Mouse (Mus musculus): ENCODE results near the gene 1700030K09Rik.

Gene 1700030K09Rik

DNA sequence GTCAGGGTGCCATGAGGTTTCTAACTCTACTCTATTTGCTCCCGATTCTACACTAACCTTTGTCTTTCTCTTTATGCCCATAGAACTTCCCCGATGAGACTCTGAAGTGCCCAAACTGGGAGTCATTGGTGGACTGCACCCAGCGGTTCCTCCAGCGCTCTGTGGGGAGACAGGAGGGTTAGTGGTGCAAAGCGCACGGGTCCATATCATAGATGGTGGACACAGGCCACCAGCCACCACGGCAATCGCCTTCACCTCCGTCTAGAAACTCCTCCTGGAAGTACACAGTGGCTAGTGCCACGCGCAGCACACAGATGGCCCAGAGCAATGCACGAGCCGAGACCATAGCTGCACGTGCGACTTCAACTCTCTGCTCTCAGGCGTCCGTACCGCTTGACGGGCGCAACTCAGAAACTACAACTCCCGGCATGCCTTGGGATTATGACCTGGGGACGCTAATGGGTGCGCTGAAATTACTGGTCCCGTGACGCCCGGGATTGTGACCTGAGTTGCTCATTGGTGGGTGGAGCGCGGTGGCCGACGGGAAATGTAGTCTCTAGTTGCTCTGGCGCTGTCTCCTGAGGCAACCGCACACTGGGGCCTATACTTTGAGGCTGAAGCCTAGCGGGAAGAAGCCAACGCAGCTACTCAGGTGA is at the start of gene 1700030K09Rik, which contains the start of gene Calr3:
TSS of gene 1700030K09Rik (plus strand) at position 543 of the 656 bp plus-strand sequence.
TSS of gene Calr3 (minus strand) at position 533 of the 656 bp plus-strand sequence.
- WGBS, result 5% methylated on average over 34 of the region's 34 CpGs

DNA sequence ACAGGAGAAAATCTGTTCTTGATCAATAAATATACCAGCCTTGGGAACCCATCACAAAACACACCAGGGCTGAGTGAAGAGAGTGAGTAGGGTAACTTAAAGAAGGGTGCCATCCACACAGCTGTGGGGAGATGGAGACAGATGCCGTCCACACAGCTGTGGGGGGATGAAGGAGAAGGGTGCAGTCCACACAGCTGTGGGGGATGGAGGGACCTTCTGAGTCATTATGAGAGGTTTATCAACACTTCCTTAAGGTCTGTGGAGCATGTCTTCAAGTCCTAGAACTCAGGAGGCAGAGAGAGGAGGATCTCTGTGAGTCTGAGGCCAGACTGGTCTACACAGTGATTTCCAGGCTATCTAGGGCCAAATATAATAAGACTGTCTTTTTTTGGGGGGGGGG is 42.3 kb upstream of the 1700030K09Rik start:
- WGBS, result 84% methylated on average over 1 of the region's 1 CpGs

DNA sequence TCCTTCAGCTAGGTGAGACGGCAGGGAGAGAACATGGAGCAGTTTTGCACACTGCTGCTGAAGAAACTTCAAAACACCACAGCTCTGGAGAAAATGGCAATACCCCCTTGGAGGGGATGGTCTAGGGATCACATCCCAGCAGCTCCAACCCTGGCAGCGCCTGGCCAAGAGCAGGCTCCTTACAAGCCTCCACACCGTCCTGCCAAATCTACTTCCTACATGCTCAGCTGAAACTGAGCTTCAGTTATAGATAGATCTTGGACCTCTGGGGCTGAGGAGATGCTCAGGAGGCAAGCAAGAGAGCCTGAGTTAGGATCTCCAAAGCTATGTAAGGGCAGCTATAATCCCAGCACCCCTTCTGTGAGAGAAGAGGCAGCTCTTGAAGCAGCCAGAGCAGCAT is 40.7 kb upstream of the 1700030K09Rik start:
- 84% methylated on average over 3 of the region's 3 CpGs for WGBS

DNA sequence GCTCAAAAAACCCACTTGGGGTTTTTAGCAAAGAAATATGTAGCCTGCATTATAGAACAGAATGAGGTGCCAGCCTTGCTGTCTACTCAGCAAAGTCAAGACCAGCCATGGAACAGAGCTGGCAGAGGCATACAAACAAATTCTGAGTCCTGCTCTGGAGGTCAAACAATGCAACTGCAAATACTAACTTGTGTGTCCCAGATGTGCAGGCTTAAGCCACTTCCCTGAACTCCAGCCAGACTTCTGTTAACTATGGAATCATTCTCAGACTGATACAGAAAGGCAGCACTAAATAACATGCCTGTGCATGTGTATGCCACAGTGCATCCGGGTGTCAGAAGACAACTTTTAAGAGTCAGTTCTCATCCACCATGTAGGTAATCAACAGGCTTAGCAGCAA is 35.8 kb upstream of the 1700030K09Rik start:
- WGBS, result 88% methylated on average over 1 of the region's 1 CpGs

DNA sequence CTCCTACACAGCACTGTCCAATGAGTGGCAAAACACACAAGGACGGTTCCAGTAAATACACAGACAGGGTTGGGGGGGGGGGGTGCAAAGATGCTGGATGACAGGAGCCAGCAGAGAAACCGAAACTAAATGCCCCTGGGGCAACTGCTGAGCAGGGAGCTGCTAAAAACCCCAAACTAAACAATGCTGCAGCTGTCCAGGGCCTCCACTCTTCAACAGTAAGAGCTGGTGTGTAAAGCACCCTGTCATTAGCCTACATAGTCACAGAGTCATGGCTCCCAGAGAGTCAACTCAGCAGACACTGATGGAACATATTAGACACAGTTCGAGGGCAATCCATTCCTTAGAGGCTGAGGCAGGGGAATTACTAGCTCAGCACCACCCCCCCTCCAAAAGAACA is 34.2 kb upstream of the 1700030K09Rik start:
- WGBS, result 44% methylated on average over 3 of the region's 3 CpGs

DNA sequence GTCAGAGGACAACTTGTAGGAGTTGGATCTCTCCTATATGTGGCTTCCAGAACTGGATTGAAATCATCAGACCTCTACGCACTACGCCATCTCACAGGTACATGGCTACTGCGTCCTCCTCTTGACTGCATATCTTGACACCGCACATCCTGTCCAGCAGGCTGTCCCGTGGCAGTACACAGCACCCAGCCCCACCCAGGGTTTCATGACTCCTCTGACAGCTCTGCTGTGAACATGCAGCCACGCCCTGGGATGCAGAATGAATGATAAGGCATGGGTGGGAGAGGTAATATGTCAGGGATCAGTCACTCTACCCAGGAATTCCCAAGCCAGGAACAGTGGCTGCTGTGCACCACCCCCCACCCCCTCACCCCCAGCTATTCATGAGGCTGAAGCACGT is 29.8 kb upstream of the 1700030K09Rik start:
- 83% methylated on average over 7 of the region's 7 CpGs for WGBS

DNA sequence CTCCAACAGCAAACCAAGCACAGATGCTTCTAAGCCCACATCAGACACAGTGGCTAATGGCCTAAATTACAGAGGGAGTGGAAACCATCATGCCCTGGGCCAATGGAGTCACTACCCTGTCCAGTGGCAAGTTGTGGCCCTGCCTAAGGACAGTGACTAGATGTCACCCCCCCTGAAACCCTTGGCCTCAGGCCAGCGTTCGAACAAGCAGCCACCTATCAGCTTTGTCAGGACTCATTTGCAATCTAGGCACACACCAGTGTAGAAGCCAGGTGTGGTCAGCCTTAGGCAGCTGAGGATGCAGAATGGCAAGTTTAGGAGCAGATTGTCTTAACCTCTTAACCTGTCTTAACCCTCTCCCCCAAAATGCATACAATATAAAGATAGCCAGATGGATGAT is 28.4 kb upstream of the 1700030K09Rik start:
- 75% methylated on average over 2 of the region's 2 CpGs for WGBS

DNA sequence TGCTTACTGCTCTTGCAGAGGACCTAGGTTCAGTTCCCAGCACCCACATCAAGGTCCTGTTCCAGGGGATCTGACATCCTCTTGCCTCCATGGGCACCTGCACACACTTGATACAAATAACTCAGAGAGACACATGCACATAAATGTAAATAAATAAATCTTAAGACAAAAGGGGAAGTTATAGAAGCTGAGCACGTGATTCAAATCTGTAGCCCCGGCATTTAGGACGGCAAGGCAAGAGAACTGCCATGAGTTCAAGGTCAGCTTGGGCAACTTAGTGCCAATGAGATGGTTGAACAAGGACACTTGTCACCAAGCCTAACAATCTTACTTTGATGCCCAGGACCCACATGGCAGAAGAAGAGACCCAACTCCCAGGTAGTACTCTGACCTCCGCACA is 25.6 kb upstream of the 1700030K09Rik start:
- 88% methylated on average over 4 of the region's 4 CpGs for WGBS

DNA sequence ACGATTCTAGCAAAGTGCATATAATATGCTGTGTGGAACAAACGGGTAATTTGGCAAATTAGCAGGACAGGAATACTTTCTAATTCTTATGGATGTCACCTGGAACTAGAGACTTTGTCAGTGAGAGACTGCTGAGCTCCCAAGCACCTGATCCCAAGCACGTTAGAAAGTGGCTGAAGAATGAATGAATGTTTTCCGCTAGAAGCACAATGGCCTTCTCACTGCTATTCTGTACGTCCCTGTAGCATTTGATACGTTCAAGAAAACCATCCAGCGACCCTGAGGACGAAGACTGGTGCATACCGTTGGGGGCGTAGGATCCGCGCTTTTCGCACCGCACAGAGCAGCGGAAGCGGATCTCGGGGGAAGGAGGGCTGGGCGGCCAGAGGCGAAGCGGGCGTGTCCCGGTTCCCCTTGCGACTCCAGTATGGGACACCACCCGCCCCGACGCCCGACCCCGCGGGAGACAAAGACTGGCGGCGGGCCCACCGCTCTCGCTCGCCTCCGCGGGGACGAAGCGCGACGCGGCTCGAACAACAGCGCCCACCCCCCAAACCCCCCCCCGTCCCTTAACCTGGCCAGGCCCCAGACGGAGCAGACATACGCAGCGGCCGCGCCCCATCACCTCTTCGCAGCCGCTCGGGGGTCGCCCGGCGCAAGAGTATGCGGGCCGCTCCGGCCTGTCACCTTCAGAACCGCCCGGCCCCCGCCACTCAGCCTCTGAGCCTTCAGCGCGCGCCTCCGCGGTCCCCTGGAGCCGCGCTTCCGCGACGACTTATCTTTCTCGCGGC is 22.9 kb upstream of the 1700030K09Rik start:
- WGBS, result under 1% methylated on average over 71 of the region's 73 CpGs

DNA sequence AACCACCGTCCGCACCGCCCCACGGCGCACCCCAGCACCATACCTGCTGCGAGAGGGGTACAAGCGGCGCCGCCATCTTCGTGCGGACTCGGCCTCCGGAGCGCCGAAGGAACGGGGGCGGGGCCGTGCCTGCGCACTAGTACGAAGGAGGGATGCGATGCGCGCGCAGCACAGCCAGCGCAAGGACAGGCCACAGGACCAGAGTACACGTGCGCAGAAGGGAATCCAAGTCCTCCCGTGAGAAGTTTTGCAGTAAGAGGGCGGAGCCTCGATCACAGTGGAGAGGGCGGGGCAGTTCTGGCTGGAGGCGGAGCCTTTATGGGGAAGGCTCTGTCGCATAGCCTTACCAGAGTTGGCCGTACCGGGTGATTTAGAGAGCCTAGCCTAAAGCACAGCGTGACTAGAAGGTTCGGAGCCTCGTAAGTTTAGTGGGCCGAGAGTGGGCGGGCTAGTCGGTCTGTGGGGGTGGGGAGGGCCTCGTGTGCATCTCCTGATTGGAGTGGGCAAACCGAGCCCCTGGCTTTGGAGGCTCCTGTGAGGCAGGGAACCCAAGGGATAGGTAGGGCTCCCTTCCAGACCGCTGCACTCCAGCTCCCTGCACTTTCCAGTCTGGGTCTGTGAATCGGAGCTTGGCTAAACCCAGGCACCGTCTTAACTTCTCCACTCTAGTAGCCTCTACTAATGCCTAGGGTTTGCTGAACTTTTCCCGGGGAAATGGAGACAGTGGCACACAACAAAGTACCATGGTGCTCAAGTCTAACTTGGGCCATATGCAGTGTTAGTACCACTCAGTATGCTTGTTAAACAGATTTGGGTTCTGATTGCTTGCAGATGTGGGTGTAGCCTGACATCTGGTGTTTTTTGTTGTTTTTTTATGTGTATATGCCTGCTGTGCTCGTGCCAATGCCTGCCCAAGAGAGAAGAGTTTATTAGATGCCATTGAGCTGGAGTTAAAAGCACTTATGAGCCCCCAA is 22.0 kb upstream of the 1700030K09Rik start, which contains the start of gene Eps15l1:
TSS of gene Eps15l1 (minus strand) at position 99 of the 974 bp plus-strand sequence.
- 1% methylated on average over 48 of the region's 48 CpGs for WGBS

DNA sequence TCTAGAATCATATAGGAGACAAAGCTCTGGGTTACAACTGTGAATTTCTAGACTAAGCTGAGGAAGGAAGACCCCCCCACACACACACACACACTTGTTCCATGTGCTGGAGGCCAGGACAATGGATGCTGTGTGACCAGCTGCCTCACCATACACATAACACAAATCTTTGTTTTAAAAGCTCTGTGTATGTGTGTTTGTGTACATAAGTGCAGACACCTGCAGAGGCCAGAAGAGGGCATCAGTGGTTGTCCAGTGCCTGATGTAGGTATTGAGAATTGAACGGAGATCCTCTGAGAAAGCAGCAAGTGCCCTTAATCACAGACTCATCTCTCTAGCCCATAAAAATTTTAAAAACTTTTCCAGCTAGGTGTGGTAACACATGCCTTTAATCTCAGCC is 20.8 kb upstream of the 1700030K09Rik start:
- WGBS, result 56% methylated on average over 1 of the region's 1 CpGs

DNA sequence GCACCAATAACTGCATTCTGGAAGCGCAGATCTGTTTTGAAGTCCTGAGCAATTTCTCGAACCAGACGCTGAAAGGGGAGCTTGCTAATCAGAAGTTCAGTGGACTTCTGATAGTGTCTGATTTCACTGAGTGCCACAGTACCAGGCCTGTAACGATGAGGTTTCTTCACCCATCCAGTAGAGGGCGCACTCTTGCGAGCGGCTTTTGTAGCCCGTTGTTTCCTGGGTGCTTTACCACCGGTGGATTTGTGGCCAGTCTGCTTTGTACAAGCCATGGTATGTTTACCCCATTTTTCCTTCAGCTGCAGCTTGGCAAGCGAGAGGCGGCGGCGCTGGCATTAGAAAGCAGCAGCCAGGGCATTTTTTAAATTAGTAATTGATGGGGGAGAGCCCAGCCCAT is 14.0 kb upstream of the 1700030K09Rik start:
- 56% methylated on average over 13 of the region's 13 CpGs for WGBS

DNA sequence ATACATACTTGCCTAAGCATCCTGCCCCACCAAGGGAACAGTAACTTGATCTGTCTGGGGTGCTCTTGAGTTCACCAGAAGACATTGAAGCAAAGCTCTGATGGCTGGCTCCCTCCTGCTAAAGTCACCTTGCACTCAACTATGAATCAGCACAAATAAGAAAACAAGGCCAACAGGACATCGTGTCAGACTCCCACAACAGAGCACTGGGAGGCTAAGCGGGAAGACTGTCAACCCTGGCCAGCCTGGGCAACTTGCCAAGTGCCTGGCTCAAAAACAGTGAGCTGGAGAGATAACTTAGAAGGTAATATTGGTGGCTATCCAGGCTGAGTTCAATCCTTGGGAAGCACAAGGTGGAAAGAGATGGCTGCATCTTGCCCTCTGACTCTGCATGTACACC is 8.7 kb upstream of the 1700030K09Rik start:
- WGBS, result 35% methylated on average over 2 of the region's 2 CpGs

DNA sequence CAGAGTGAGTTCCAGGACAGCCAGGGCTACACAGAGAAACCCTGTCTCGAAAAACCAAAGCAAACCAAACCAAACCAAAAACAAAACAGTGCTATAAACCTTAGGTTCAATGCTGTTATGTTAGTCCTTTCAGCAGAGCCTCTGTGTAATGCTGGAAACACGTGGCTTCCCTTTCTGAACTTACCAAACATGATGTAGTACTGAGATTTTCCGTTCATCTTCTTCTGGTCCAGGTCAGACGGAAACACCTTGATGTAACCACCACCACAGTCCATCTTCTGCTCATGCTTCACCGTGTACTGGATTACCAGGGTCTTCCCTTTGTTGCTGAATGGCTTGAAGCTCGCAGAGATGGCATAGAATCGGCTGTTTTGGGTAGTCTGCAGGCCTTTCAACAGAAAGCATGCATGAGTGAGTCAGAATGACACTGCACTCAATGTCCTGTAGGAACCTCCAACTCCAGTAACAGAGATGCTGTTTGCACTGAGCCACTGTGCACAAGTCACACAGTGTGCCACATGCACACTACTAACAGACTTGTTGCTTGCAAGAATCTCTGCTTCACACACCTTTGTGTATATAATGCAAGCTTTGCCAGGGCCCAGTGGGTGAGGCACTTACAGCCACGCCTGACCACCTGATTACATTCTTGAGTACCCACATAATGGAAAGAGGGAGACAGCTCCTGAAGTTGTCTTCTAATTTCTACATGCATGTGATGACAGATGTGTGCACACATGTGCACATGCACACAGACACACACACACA is 5.2 kb upstream of the 1700030K09Rik start:
- 81% methylated on average over 8 of the region's 8 CpGs for WGBS

DNA sequence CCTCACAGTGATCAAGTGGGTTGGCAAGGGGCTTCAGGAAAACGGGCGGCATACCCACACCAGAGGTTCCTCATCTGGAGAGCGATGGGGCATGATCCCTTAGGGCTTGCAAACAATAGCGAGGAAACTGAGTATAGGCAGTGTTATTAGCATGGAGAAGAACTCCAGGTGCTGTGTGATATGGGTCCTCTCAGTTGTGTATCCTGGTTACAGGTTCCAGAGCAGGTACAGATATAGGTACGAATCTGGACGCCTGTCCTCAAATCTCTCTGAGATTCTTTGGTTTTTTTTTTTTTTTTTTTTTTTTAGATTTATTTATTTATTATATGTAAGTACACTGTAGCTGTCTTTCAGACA is 292 bp downstream of the 1700030K09Rik start:
- 36% methylated on average over 6 of the region's 6 CpGs for WGBS

DNA sequence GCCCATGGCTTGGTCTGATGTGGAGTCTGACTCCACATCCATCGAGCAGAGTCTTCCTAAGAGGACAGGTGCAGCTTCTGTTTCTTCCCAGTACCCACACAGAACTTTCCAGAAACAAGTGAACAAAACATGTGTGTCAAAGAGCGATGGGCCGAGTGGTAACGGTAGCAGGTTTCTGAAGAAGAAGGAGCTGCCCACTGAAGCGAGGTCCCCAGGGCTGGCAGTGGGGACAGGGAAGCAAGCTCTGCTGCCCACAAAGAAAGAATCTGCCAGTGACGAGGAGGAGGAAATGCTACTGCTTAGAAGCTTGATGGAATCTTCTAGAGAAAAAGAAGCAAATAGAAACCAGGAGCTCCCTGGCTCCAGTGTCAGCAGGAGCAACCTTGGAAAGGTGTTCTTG is 1.4 kb downstream of the 1700030K09Rik start:
- 91% methylated on average over 6 of the region's 6 CpGs for WGBS

DNA sequence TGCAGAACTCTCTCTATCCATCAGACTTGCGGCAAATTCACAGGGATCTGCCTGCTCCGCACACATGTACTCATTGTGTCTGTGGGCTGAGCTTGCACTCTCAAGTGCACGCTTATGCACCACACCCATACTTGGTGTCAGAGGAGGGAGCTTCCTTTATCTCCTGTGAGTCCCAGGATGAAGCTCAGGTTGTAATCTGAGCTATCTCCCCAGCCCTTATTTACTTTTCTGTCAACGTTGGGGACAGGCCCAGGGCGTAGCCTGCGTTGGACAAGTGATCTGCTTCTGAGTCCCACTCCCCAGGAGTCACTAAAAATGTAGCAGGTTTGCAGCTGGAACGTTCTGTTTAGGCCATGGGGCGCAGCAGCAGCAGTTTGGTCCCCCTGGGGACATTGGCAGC is 7.8 kb downstream of the 1700030K09Rik start:
- WGBS, result 92% methylated on average over 8 of the region's 8 CpGs

DNA sequence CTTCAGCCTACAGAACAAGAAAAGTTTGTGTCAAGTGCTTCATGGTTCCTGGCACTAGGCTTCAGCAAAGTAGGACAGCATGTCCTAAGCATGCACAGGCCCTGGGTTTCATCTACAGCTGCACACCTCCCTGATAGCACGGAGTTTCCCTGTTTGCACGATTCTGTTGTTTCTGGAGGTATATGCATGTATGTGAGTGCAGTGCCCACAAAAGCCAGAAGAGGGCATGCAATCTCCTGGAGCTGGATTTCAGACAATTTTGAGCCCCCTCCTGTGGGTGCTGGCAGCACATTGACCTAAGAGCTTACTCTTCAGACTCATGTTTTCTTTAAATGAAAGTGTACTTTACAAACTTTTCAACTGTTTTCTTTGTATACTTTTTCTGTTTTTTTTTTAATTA is 10.2 kb downstream of the 1700030K09Rik start:
- WGBS, result 95% methylated on average over 2 of the region's 2 CpGs

DNA sequence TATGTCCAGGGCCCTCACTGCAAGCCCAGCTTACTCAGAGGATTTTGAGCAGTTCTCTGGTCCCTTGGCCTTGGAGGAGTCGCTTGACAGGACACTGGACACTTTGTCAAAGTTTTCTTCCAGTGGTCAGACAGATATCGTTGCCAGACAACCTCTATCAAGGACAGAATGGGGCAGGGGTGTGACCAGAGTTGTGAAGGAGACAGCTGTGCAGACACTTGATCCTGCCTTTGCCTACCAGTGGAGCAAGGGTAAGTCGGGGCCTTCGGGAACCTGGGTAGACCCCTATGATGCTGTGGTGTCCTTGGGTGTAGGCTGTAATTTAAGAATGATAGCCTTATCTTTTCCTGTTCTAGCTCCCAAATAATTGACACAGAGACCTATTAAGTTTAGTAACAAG is 11.6 kb downstream of the 1700030K09Rik start:
- WGBS, result 91% methylated on average over 4 of the region's 4 CpGs

DNA sequence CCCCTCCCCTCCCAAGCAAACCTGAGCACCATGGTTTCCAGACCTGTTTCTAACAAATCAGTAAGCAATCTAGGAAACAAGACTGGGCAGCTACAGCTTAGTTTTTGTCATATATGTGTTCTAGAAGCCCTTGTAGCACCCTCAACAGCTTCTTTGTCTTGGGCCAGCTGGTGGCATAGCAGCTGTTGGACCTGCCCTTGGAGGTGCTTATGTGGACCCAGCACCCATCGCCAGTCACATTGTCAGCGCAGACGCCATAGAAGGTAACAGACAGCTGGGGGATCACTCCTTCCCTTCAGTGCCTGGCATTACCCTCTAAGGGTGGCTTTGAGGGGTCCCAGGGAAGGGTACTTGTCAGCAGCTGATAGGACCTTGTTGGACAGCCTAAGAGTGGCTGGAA is 14.1 kb downstream of the 1700030K09Rik start:
- 75% methylated on average over 3 of the region's 3 CpGs for WGBS

DNA sequence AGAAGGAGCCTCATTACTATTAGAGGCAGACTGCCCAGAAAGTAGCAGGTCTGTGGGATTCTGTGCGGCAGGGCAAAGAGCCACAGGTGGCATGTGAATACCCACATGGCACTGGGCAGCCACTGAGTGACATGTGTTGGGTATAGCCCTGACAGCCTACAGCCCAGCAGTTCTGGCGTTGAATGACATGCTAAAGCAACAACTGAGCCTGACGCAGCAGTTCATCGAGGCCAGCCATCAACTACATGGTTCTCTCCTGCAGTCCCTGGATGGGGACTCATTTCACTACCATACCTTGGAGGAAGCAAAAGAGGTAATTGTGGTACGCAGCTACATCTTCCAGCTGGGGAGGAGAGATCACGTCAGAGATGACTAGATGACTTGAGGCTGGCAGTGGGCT is 14.8 kb downstream of the 1700030K09Rik start:
- 78% methylated on average over 6 of the region's 6 CpGs for WGBS
